Mouse (Mus musculus) brain, embryonic 18.5 days (tissue): ENCODE measurements around the gene Tia1.

Experiments
- DNase-seq: peaks from one replicate; pipeline ENCODE4 v3.0.0-alpha.2; 2012; ENCODE audit warnings: low read depth, low spot score

Gene Tia1

GRCm38 (mm10) chr6:86431531-86431930 is 27.5 kb downstream of the Tia1 start:
- no peak for DNase-seq

- DNase-seq: no peak
These were observed 29.7 kb downstream of the Tia1 start for GRCm38 (mm10) chr6:86433696-86434095.

GRCm38 (mm10) chr6:86437711-86438110 is 33.7 kb downstream of the Tia1 start:
- peak; percentile 12 for DNase-seq

- DNase-seq: peak; percentile 93
These were observed 34.5 kb downstream of the Tia1 start, which contains the start of gene C87436 for GRCm38 (mm10) chr6:86438272-86439118. Gene C87436 (plus strand): TSS chr6:86438374.

- no peak for DNase-seq
These were observed 35.1 kb downstream of the Tia1 start for GRCm38 (mm10) chr6:86439119-86439496.

- DNase-seq: no peak
These were observed 35.5 kb downstream of the Tia1 start for GRCm38 (mm10) chr6:86439531-86439930.

GRCm38 (mm10) chr6:86441571-86441970 is 37.6 kb downstream of the Tia1 start:
- no peak for DNase-seq

GRCm38 (mm10) chr6:86445551-86445950 is 41.5 kb downstream of the Tia1 start:
- DNase-seq: no peak

GRCm38 (mm10) chr6:86446927-86447568 is 43.0 kb downstream of the Tia1 start:
- DNase-seq: no peak

- no peak for DNase-seq
These were observed 52.7 kb downstream of the Tia1 start for GRCm38 (mm10) chr6:86456727-86457126.

- DNase-seq: no peak
These were observed 59.1 kb downstream of the Tia1 start for GRCm38 (mm10) chr6:86463079-86463478.

- no peak for DNase-seq
These were observed 67.3 kb downstream of the Tia1 start for GRCm38 (mm10) chr6:86471317-86471716.

- no peak for DNase-seq
These were observed 67.7 kb downstream of the Tia1 start for GRCm38 (mm10) chr6:86471760-86472099.

- DNase-seq: peak; percentile 98
These were observed 68.3 kb downstream of the Tia1 start for GRCm38 (mm10) chr6:86472100-86472955.

GRCm38 (mm10) chr6:86473077-86473476 is 69.1 kb downstream of the Tia1 start:
- DNase-seq: no peak

GRCm38 (mm10) chr6:86474072-86474471 is 70.1 kb downstream of the Tia1 start:
- no peak for DNase-seq

- DNase-seq: no peak
These were observed 70.7 kb downstream of the Tia1 start for GRCm38 (mm10) chr6:86474646-86475181.

- no peak for DNase-seq
These were observed 71.6 kb downstream of the Tia1 start for GRCm38 (mm10) chr6:86475462-86476167.

GRCm38 (mm10) chr6:86476931-86477330 is 72.9 kb downstream of the Tia1 start:
- no peak for DNase-seq

- DNase-seq: no peak
These were observed 75.3 kb downstream of the Tia1 start for GRCm38 (mm10) chr6:86479311-86479710.

- DNase-seq: no peak
These were observed 75.8 kb downstream of the Tia1 start for GRCm38 (mm10) chr6:86479816-86480188.
